ENCODE assay signal across 16 mouse cellular contexts in genomic region chr10:5181771-5182176, GRCm38 (mm10).
DNase-seq lines count a peak whose midpoint lies in the region; ATAC-seq lines count a peak whose summit lies in the region.
"Had no signal": no experiment of that assay in that cellular context is flagged by ENCODE, and none has a peak within 500 bp of the region (broad histone marks: within the 10 kb centered on the region; RNA-seq: fewer than 3 reads in every experiment).

No protein-coding gene starts in this region.

- DNase-seq in cerebellum, adult 11 months: peak; percentile 52
- peak; percentile 83 for DNase-seq in 3T3-L1 (ENCODE audit: low read depth, low spot score)
- DNase-seq in cerebellum, adult 18-20 months: peak; percentile 67 to 71
- DNase-seq in cerebellum, postnatal 36 days: peak; percentile 64 to 69
- DNase-seq in spleen, postnatal 4 days (ENCODE audit: low spot score in 2 of 2): no peak
- no peak for DNase-seq in thymus, postnatal 36 days
- DNase-seq: heart, postnatal 36 days; kidney, adult 9 months; kidney, postnatal 36 days; layer of hippocampus, postnatal 36 days; lung, adult 18-20 months; lung, postnatal 36 days; right cerebral cortex, postnatal 25 days; thymus, postnatal 4 days had no signal

- ATAC-seq in cerebellum, adult (ENCODE audit: insufficient number of reproducible peaks, low FRiP score, low TSS enrichment): no peak
- ATAC-seq: forebrain, embryonic 14.5 days had no signal

Comparison
In these comparisons a context has a peak if more than half of its experiments do, and no peak if none do; other contexts are left out.
1. DNase-seq: peak in cerebellum, adult 11 months (single experiment), 3T3-L1 (single experiment), cerebellum, adult 18-20 months (2 of 2) and cerebellum, postnatal 36 days (2 of 2); none in spleen, postnatal 4 days (0 of 2) and thymus, postnatal 36 days (0 of 2).